Mouse (Mus musculus): ENCODE measurements around the gene Cd53.

GRCm38 (mm10) chr3:106788440-106788887 is 1.5 kb downstream of the Cd53 start:
- no peak for TF ChIP-seq POLR2A (IDR thresholded peaks at IDR 0.05; ENCODE audit: insufficient read depth, low read depth, low read length)
- TF ChIP-seq CTCF (IDR thresholded peaks at IDR 0.05; ENCODE audit: insufficient read depth, low read depth, low read length) = no peak
